Mouse (Mus musculus): ENCODE measurements at regions not wholly inside any gene's neighbourhood (a gene's known extent, or its start where the extent isn't known, plus 50 kb on each side); places are given as distances from the start of the nearest gene placed in this dataset.
A peak's percentile ranks its signal among the peaks of the same experiment; 100 is the strongest.

- Histone ChIP-seq H3K4me1 (no peaks in the 10 kb centered on the region), H3K4me2 (no peak overlapping the region), H3K4me3 (no peak overlapping the region), H3K36me3 (no peaks in the 10 kb centered on the region), H3K27me3 (replicated peaks) (0 out of 2 replicates have a peak, but pooled peaks cover 3% of the 10 kb centered on the region), H3K27ac (no peak overlapping the region), H3K9me3 (replicated peaks) (no peaks in the 10 kb centered on the region), H3K9ac (no peak overlapping the region)
- WGBS (ENCODE audit: insufficient replicate concordance), result 42% methylated on average over 18 of the region's 18 CpGs
- peak; percentile 21; the same call in 1 of the 2 replicates for ATAC-seq
These were observed 118.4 kb upstream of the Sdk2 start for GRCm38 (mm10) chr11:114184970-114185882.

- H3K4me3 ChIP-seq, result no peak overlapping the region
- H3K9me3 ChIP-seq (replicated peaks), result no peaks in the 10 kb centered on the region
- H3K27ac ChIP-seq, result no peak overlapping the region
- H3K36me3 ChIP-seq, result no peaks in the 10 kb centered on the region
- H3K9ac ChIP-seq, result no peak overlapping the region
- 68% methylated on average over 5 of the region's 5 CpGs for WGBS (ENCODE audit: insufficient replicate concordance)
- no peak overlapping the region for H3K4me2 ChIP-seq
- ATAC-seq, result no peak
- peaks cover 7% of the 10 kb centered on the region; the same call in 1 of the 2 replicates for H3K27me3 ChIP-seq (replicated peaks)
- H3K4me1 ChIP-seq, result no peaks in the 10 kb centered on the region
These were observed 117.6 kb upstream of the Sdk2 start for GRCm38 (mm10) chr11:114184431-114184830.

DNA sequence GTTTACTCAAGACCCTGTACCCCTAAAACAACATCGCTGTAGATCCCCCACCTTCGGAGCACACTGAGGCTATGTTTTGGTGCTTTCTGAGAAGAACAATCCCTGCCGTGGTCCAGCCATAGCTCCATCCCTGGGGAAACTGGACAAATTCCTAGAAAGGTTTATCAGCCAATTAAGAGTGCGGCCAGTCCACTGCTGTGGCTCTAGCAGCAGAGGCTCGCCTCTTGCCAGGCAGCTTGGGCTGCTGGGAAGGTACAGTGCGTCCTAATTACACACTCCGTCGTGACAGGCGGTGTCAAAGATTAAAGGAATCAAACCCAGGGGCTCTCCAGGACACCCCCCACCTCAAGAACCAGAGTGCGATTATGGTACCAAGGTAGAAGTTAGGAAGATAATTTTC lies 116.4 kb upstream of the Sdk2 start:
- Histone ChIP-seq H3K9me3 (replicated peaks) (no peaks in the 10 kb centered on the region), H3K36me3 (no peaks in the 10 kb centered on the region), H3K27me3 (replicated peaks) (peaks cover 7% of the 10 kb centered on the region; the same call in 1 of the 2 replicates), H3K4me2 (no peak overlapping the region), H3K27ac (no peak overlapping the region), H3K4me1 (peaks cover 3% of the 10 kb centered on the region; the same call in 1 of the 2 replicates), H3K9ac (no peak overlapping the region), H3K4me3 (no peak overlapping the region)
- 79% methylated on average over 10 of the region's 10 CpGs for WGBS (ENCODE audit: insufficient replicate concordance)
- no peak for ATAC-seq

GRCm38 (mm10) chr11:114178746-114179472 lies 112.1 kb upstream of the Sdk2 start:
- H3K27ac ChIP-seq, result no peak overlapping the region
- no peak overlapping the region for H3K4me3 ChIP-seq
- no peak for ATAC-seq
- peaks cover 8% of the 10 kb centered on the region for H3K27me3 ChIP-seq (replicated peaks)
- H3K9ac ChIP-seq, result no peak overlapping the region
- no peaks in the 10 kb centered on the region for H3K36me3 ChIP-seq
- no peak overlapping the region for H3K4me2 ChIP-seq
- WGBS (ENCODE audit: insufficient replicate concordance), result 63% methylated on average over 6 of the region's 6 CpGs
- peaks cover 15% of the 10 kb centered on the region for H3K4me1 ChIP-seq
- H3K9me3 ChIP-seq (replicated peaks), result no peaks in the 10 kb centered on the region

GRCm38 (mm10) chr11:114177789-114178188 lies 110.9 kb upstream of the Sdk2 start:
- H3K36me3 ChIP-seq, result no peaks in the 10 kb centered on the region
- H3K9ac ChIP-seq, result no peak overlapping the region
- no peak overlapping the region for H3K4me2 ChIP-seq
- H3K27ac ChIP-seq, result no peak overlapping the region
- peaks cover 8% of the 10 kb centered on the region for H3K27me3 ChIP-seq (replicated peaks)
- peaks cover 15% of the 10 kb centered on the region for H3K4me1 ChIP-seq
- H3K9me3 ChIP-seq (replicated peaks), result no peaks in the 10 kb centered on the region
- no peak overlapping the region for H3K4me3 ChIP-seq
- ATAC-seq, result no peak
- WGBS (ENCODE audit: insufficient replicate concordance), result 33% methylated on average over 4 of the region's 4 CpGs

GRCm38 (mm10) chr11:114177281-114177680 lies 110.4 kb upstream of the Sdk2 start:
- H3K27ac ChIP-seq, result no peak overlapping the region
- H3K36me3 ChIP-seq, result no peaks in the 10 kb centered on the region
- no peak for ATAC-seq
- no peak overlapping the region for H3K9ac ChIP-seq
- H3K9me3 ChIP-seq (replicated peaks), result no peaks in the 10 kb centered on the region
- peaks cover 8% of the 10 kb centered on the region for H3K27me3 ChIP-seq (replicated peaks)
- 64% methylated on average over 1 of the region's 1 CpGs for WGBS (ENCODE audit: insufficient replicate concordance)
- no peak overlapping the region for H3K4me2 ChIP-seq
- no peak overlapping the region for H3K4me3 ChIP-seq
- peaks cover 15% of the 10 kb centered on the region for H3K4me1 ChIP-seq

DNA sequence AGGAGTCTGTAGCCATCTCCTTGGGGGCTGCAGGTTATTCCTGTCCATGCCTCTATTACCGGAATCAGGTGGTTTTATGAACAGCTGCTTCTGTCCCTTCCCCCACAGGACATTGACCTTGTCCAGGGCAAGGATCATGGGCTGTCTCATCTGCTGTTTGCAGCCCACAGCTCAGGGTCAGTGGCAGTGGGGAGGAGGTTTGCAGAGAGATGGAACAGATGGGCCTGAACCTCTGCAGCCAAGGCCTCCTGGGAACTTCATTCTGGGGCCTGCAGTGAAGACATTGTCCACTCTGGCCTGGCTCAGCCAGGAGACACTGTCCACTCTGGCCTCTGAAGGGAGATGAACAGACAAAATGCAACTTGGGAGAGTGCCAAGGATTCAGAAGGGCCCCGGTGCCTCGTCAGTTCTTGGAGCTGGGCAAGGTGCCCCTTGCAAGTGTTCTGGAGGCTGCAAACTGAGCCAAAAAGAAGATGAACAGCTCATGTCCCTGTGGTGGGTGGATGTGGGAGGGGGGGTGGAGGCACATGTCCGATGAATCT lies 109.9 kb upstream of the Sdk2 start:
- no peak overlapping the region for H3K4me3 ChIP-seq
- H3K4me2 ChIP-seq, result no peak overlapping the region
- ATAC-seq, result no peak
- H3K4me1 ChIP-seq, result peaks cover 15% of the 10 kb centered on the region
- no peak overlapping the region for H3K27ac ChIP-seq
- H3K27me3 ChIP-seq (replicated peaks), result peaks cover 8% of the 10 kb centered on the region
- no peaks in the 10 kb centered on the region for H3K9me3 ChIP-seq (replicated peaks)
- no peak overlapping the region for H3K9ac ChIP-seq
- 46% methylated on average over 4 of the region's 4 CpGs for WGBS (ENCODE audit: insufficient replicate concordance)
- no peaks in the 10 kb centered on the region for H3K36me3 ChIP-seq

GRCm38 (mm10) chr11:114175437-114176131 lies 108.7 kb upstream of the Sdk2 start:
- no peak overlapping the region for H3K27ac ChIP-seq
- peaks cover 8% of the 10 kb centered on the region for H3K27me3 ChIP-seq (replicated peaks)
- no peak overlapping the region for H3K4me2 ChIP-seq
- no peak for ATAC-seq
- H3K4me1 ChIP-seq, result peaks cover 15% of the 10 kb centered on the region
- H3K9ac ChIP-seq, result no peak overlapping the region
- WGBS (ENCODE audit: insufficient replicate concordance), result 52% methylated on average over 23 of the region's 23 CpGs
- no peak overlapping the region for H3K4me3 ChIP-seq
- no peaks in the 10 kb centered on the region for H3K9me3 ChIP-seq (replicated peaks)
- H3K36me3 ChIP-seq, result no peaks in the 10 kb centered on the region

GRCm38 (mm10) chr11:114174871-114175270 lies 108.0 kb upstream of the Sdk2 start:
- Histone ChIP-seq H3K4me1 (peaks cover 15% of the 10 kb centered on the region), H3K4me2 (no peak overlapping the region), H3K27ac (no peak overlapping the region), H3K9me3 (replicated peaks) (no peaks in the 10 kb centered on the region), H3K4me3 (no peak overlapping the region), H3K36me3 (no peaks in the 10 kb centered on the region), H3K9ac (no peak overlapping the region), H3K27me3 (replicated peaks) (peaks cover 6% of the 10 kb centered on the region)
- 72% methylated on average over 4 of the region's 4 CpGs for WGBS (ENCODE audit: insufficient replicate concordance)
- no peak for ATAC-seq

DNA sequence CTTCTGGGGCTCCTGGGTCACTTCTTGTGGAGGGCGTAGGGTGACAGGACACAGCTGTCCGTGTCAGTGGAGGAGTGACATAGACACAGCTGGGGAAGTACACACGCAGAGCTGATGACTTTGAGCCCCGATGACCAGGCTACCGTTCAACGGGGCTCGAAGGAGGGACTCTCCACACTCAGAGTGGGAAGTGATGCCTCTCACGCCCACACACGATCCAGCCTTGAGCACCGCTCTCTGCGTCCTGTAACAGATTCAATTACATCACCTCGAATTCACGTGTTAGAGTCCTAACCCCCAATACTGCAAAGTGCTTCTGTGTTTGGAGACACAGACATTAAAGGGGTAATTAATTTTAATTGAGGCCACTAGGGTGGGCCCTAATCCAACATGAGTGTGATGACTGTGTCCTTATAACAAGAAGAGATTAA lies 101.4 kb upstream of the Sdk2 start:
- no peaks in the 10 kb centered on the region for H3K36me3 ChIP-seq
- H3K9ac ChIP-seq, result no peak overlapping the region
- no peak for ATAC-seq
- no peak overlapping the region for H3K4me3 ChIP-seq
- H3K27ac ChIP-seq, result no peak overlapping the region
- no peaks in the 10 kb centered on the region for H3K4me1 ChIP-seq
- H3K27me3 ChIP-seq (replicated peaks), result peaks cover 13% of the 10 kb centered on the region
- H3K4me2 ChIP-seq, result no peak overlapping the region
- WGBS (ENCODE audit: insufficient replicate concordance), result 66% methylated on average over 13 of the region's 13 CpGs
- no peaks in the 10 kb centered on the region for H3K9me3 ChIP-seq (replicated peaks)

- no peak for ATAC-seq
- H3K27me3 ChIP-seq (replicated peaks), result peaks cover 13% of the 10 kb centered on the region
- no peak overlapping the region for H3K4me3 ChIP-seq
- no peaks in the 10 kb centered on the region for H3K4me1 ChIP-seq
- no peak overlapping the region for H3K9ac ChIP-seq
- H3K4me2 ChIP-seq, result 0 out of 2 replicates have a peak overlapping the region, but pooled peaks have one; percentile 8
- whole genome bisulfite sequencing (ENCODE audit: insufficient replicate concordance), result 34% methylated on average over 23 of the region's 23 CpGs
- no peak overlapping the region for H3K27ac ChIP-seq
- no peaks in the 10 kb centered on the region for H3K36me3 ChIP-seq
- H3K9me3 ChIP-seq (replicated peaks), result no peaks in the 10 kb centered on the region
These were observed 99.0 kb upstream of the Sdk2 start for GRCm38 (mm10) chr11:114165656-114166362.

Data from liver, embryonic 12.5 days (tissue).